Mouse (Mus musculus) CH12F3 (cell line): ENCODE results near the gene Pcdh20.

Source experiments
- in situ Hi-C: fragments of 300-500 bp; cut with MboI; formaldehyde crosslinking; loops from 2 replicates; pipeline ENCODE4 v1.14.3; 2020; ENCODE audit warnings: low sequenced_read_pairs

The Pcdh20 gene

GRCm38 (mm10) chr14:88470495-88471434 is at the start of gene Pcdh20:
Gene Pcdh20, minus strand, starts transcription at chr14:88471396.
- in situ Hi-C loops = no loop called here

DNA sequence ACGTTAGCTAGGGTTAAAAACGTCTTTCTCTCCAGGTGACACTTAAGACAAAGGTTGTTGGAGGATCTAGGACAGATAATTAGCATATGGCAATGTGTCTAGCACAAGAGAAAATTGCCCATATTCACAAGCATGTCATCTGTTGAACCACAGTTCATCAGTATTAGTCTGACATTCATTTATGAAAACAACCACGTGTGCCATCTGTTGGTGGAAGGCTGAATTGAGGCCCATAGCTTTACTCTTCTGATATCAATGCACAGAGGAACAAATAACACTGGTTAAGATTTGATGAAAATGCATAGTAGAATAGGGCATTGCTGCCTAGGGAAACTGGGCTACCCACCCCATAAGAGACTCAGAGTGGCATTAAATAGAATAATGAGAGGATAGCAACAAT is 8.7 kb upstream of the Pcdh20 start:
- in situ Hi-C loops = no loop called here

DNA sequence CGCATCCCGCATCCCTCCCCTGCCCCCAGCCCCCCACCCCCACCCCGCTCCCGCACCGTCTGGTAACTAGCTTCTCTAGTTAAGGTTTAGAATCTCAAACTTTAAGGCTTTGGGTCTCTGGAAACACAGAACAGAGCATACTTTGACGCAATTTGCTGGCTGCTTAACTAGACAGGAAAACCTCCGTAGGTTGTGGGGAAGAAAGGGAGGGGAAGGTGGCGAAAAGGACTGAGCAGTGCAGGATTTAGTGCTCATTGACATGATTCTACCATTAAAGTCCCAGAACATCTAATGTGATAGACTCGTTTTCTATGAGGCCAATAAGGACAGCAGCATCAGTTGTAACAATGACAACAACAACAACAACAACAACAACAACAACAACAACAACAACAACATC is 1.2 kb downstream of the Pcdh20 start:
- in situ Hi-C loops = no loop called here

DNA sequence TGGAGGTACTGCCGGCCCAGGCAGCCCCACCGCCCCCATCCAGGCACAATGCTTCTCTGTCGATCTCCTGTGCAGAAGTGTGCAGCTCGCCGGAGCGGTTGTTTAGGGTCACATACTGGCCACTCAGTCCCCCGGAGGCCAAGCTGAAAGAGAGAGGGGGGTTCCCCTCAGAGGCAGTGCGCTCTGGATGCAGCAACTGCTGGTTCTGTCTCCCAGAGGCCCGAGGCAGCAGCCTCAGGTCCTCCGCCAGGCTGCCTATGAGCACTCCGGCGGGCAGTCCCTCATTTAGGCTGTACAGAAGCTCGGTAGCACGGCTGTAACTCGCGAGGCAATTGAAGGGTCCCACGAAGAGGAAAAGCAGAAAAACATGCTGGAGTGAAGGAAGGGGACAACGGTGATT is 1.8 kb downstream of the Pcdh20 start:
- in situ Hi-C loops = no loop called here

GRCm38 (mm10) chr14:88466416-88466815 is 4.8 kb downstream of the Pcdh20 start:
- in situ Hi-C loops = no loop called here

DNA sequence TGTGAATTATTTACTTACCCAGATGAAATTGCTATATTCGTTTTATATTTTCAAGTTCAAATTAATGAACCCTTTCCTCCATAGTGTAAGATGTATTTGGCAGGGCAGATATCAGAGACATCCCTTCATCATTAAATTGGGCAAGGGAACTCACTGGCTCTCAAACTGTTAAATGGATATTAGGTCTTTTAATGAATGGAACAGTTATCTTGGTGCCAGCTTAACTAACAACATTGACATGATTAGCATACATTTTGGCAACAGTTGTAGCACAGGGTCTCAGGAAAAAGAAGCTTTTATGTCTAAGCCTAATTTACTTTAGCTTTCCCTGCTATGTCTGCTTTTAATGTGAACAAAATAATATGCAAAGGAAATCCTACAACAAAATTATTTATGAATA is 6.8 kb downstream of the Pcdh20 start:
- in situ Hi-C loops = no loop called here

- in situ Hi-C loops = no loop called here
Measured at GRCm38 (mm10) chr14:88463357-88463756, 7.8 kb downstream of the Pcdh20 start.

DNA sequence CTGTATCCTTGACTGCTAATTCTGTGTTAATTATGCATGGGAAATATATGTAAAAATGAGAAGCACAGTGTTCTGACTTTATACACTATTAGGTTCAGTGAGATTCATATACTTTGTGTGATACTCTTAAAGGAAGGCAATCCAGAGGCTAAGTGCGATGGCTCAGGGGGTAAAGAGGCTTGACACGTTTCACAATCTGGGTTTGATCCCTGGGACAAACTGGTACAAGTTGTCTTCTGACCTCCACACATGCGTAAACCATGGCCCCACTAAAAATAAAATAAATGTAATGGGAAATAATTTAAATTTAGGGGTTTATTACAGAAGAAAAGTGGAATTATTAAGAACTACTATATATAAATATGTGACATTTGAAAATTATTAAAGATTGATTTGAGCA is 8.3 kb downstream of the Pcdh20 start:
- in situ Hi-C loops = no loop called here

GRCm38 (mm10) chr14:88460705-88461104 is 10.5 kb downstream of the Pcdh20 start:
- in situ Hi-C loops = no loop called here

- in situ Hi-C loops = loop anchor here (25.0 kb wide), 1 partner anchor 94 kb away; no protein-coding TSS in a partner anchor
Measured at GRCm38 (mm10) chr14:88443304-88443703, 27.9 kb downstream of the Pcdh20 start.

DNA sequence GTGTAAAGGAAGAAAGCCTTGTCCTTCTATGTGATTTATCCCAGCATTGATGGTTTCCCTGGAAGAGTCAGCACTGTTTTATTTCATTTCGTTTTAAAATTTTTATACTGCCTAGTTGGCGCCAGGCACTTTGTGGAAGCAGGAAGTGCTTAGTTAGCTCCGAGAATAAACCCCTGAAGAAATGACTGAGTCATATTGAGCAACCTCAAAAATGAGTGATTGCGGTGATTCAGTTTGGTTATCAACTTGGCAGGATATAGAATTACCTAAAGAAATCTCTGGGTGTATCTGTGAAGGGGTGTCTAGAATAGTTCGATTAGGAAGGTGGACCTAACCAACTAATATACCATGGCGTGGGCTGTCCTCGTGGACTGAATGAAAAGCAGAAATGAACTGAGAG is 41.8 kb downstream of the Pcdh20 start:
- in situ Hi-C loops = loop anchor here (25.0 kb wide), 1 partner anchor 108 kb away; no protein-coding TSS in a partner anchor

DNA sequence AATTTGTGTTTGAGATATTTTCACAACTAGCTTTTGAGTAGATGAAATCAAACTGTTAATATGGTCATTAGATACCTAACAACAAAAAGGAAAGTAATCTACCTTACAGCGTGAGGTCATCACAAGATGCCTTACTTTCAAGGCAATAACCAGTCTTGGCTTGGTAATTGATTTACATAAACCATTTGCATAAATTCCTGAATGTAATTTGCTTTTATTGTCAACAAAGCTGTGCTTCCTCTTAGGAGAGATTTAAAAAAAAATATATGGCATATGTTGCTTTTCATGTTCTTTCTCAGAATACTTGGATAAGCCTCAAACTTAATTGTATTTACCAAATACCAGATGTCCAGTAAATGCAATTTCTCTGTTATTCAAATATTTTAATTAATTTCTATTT is 43.8 kb downstream of the Pcdh20 start:
- in situ Hi-C loops = loop anchor here (25.0 kb wide), 1 partner anchor 110 kb away; no protein-coding TSS in a partner anchor
